Mouse (Mus musculus): ENCODE measurements around the gene Ntpcr.

Gene Ntpcr

DNA sequence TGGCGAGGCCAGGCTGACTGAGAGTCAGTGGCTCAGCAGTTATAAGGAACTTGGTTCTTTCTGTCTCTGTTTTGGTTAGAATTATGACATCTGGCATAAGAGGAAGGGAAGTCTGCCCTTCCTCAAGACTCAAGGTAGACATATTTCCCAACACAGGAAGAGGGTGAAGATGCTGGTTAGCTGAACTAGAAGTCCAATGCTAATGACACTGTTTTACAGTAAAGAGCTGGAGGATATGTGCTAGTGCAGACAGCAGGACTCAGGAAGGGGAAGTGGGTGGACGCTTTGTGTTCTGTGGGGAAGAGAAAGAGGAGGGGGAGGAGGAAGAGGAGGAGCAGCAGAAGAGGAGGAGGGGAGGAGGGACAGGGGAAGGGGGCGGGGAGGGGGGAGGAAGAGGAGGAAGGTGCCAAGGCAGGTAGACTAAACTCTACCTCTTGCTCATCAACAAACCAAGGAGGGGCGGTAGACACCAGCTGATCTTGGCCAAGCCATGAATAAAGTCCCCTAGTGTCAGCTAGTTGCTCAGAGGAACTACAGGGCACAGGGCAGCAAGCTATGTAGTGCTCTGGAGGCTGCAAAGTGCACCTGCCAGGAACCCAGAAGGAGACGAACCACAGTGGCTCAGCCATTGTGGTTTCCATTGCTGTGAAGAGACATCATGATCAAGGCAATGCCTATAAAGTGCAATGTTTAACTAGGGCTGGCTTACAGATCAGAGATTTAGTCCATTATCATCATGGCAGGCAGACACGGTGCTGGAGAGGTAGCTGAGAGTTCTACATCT lies 4.5 kb upstream of the Ntpcr start:
- DNase-seq (ENCODE audit: low spot score) = no peak

DNA sequence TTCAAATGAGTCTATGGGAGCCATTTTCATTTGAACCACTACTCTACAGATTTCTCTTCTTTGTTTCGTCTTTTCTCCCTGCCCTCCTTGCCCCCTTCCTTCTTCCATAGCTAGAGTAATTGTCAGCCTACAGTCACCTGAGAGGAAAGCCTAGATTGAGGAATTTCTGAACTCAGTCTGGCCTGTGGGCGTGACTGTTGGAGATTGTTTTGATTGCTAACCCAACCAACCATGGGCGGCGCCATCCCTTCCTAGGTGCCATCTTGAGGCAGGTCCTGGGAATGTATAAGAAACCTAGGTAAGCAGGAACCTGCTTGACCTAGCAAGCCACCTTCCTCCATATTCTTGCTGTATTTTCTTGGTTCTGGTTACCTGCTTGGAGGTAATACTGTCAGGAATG lies 3.6 kb upstream of the Ntpcr start:
- DNase-seq (ENCODE audit: low spot score) = no peak

DNA sequence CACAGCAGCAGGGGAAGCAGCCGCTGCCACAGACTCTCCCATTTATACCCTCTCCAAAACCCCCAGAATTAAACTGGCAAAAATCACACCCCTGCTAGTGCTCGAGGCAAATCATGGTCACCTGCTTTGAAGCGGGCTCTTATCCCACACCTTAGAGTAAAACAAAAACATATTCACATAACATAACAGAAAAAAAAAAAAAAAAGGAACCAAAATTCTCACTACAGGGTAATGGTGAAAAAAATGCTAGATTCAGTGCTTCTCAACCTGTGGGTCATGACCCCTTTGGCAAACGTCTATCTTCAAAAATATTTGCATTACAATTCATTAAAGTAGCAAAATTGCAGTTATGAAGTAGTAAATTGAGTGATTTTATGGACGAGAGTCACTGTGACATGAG lies 2.8 kb upstream of the Ntpcr start:
- DNase-seq (ENCODE audit: low spot score) = no peak

DNA sequence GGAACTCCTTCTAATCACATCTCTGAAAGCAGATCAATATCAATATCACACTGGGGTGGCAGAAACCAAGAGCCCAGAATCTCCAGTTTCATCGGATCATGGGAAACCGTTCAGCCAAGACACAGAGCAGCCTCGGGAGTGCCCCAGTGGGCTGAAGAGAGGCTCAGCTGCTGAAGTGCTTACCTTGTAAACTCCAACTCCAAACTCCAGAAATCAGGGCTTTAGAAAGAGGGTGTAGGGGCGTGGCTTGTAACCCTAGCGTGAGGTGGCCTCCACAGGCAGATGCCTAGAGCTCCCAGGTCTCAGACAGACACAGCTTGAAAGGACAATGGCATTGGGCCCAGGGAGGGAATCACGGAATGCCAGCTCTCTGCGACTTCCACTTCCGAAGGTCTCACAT lies 2.0 kb upstream of the Ntpcr start:
- DNase-seq (ENCODE audit: low spot score) = no peak

DNA sequence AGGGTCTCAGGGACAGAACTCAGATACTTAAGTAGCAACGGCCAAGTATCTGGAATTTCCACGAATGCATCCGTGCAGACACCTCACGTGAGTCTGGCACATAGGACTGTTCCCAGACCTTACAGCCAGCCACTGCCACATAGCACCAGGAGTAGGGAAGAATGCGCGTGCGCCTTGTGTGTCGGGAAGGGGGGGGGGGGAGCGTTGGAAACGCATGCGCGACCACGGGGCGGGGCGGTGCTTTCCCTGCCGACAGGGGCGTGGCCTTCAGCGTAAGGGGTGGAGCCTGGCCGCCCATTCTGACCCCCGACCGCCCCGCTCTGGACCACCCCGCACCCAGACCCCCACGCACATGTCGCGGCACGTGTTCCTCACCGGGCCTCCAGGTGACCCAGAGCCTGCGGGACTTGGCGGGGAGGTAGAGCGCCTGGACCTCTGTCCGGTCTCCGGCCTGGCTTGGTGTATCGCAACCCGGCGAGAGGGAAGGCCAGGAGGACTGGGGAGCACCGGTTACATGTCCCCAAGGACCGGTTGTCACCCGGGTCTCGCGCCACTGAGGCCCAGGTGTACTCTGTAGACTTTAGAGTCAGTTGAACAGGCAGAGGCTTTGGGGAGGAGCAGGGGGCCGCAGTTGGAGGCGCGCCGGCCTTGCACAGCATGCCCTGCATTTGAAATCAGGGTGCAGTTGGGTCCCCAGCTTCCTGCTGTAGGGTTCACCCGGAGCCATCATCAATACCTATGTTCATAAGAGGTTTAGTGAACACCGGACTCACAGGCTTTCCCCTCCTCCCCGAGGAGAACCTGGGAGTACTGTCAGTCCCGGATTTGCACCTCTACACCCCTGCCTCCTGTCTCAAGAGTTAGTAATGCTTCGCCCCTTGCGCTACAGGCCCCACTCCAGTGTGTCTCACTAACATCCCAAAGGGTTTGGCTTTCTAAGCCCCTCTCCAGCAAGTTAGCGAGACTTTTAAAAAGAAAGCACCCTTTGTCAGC lies 4.5 kb downstream of the Ntpcr start:
- DNase-seq (ENCODE audit: low spot score) = peak; percentile 53

DNA sequence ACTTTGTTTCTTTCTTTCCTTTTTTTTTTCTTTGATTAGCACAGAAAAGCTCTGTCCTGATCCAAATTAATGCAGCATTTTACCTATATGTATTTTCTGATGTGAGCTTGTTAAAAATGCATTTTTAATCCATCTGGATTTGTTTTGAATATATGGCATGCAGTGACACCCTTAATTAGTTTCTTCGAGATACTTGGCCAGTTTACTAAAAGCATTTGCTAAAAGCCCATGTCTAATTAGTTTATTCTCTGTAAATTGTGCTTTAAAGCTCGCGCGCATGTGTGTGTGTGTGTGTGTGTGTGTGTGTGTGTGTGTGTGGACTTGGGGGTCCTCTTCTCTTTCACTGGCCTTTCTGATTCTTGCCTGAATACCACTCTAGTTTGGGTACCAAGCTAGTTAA lies 9.2 kb downstream of the Ntpcr start:
- no peak for DNase-seq (ENCODE audit: low spot score)

DNA sequence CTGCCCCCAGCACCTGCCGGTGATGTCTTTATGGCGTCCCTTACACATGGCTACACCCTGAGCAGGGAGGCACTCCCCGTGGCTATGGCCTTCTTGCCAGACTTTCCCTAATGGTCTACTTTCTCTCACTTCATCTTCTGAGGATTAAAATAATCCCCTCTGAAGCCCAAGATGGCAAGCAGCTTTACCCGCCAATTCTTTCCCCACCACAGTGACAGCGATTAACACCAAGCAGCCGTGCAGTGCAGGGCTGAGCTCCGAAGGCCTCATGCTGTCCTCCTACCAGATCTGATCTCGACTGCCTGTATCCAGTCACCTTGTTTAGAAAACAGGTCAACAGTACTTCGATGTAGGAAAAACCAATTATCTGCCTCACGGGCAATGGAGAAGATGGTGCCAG lies 10.9 kb downstream of the Ntpcr start:
- DNase-seq (ENCODE audit: low spot score) = no peak

DNA sequence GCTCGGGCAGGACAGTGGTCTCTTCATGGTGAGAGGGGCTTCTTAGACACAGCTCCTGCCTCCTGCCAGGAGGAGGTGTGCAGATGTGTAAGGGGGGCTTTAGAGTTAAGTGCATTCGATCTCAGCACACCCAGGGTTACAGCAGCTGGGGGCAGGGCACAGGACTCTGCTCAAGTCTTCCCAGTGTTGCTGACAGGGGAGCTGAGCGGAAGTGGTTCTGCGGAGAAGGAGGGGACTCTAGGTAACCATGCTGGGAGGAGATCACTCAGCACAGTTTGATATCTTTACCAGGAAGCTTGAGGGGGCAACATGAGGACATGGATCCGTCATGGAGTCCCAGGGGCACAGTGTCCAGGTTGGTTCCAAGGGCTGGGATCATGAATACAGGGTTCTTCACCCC lies 11.6 kb downstream of the Ntpcr start:
- no peak for DNase-seq (ENCODE audit: low spot score)

DNA sequence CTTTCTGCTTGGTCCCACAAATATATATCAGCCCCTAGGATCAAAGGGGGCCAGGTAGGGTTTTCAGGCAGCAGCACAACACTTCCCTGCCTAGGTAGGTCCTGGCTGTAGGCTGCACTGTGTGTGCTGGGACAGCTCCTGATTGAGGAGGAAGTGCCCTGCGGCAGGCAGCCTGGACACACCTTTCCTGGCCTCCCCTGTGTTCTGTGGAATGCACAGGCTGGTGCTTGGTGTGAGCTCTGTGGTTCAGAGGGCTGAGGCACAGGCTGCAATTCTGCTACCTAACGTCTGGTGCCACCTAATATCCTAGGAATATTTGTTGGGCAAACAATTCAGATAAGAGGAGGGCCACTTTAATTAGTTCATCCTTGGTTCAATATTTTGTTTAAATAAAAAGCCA lies 12.1 kb downstream of the Ntpcr start:
- no peak for DNase-seq (ENCODE audit: low spot score)

DNA sequence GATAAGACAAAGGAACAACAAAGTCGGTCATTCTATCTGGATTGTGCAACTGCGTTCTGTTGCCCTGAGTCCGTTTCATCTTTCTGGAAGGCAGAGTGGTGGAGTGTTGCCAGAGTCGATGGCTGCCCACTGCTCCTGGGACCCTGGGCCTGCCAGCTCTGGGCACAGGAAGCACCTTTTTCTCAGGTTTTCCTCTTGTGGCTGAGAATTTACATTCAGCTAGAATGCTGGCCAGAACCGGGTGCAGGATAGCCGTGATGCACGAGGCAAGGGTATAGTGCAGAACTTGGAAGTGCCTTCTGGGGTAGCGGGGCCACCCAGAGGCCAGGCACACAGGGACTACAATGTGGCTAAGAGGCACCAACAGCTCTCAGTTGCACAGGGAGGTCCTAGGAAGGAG lies 12.6 kb downstream of the Ntpcr start:
- no peak for DNase-seq (ENCODE audit: low spot score)

DNA sequence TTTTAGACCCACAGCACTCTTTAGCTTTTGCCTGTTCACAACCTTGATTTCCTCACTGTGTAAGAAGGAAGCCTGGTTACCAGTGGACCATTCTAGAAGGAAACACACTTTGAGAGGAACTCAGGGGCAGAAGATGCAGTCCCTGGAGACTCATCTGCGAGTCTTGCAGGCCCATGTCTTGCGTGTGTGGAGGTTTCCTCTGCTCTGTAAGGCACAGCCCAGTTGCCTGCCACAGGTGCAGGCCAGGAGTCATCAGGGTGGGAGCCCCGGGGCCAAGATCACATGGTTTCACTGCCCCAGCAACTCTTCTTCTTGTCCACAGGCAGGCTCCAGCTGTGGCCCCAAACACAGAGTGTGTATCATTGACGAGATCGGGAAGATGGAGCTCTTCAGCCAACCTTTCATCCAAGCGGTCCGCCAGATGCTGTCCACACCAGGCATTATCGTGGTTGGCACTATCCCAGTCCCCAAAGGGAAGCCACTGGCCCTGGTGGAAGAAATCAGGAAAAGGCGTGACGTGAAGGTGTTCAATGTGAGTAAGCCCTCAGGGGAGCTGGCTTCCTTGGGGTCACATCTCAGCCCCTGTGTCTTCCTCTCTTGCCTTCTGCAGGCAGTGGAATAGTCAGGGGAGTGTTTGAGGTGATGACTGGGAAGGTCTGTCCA lies 15.3 kb downstream of the Ntpcr start:
- no peak for DNase-seq (ENCODE audit: low spot score)

DNA sequence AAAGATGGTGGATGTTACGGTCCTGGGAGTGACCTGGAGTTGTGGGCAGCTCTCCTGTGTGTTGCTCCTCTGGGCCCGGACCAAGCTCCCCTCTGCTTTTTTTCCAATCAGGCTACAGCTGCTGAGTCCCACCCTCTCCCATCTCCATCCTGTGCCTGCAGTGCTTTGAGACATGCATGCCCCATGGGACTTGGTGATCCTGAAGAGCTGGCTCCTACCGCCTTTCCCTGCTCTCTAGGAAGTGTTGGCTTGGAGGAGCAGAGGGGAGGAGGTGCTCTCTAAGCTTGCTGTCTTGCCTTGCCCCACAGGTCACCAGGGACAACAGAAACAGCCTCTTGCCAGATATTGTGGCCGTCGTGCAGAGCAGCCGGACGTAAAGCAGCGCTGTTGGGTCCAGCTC lies 17.6 kb downstream of the Ntpcr start:
- DNase-seq (ENCODE audit: low spot score) = no peak

DNA sequence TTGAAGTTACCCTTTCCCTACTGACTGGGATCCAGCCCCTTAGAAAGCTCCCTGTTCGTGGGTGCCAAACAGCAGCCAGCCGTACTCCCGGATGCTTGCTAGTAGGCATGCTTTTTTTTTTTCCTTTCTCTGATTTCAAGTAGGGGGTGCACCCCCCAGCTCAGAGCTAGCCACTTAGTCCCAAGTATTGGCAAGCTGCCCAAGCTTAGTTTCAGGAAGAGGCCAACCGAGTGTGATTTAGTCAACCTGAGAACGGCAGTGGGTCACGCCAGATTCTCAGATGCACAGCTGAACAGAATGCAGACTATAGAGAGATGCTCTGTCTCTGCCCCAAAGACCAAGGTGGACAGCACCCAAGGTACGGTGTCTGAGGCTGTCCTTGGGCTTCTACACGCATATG lies 21.1 kb downstream of the Ntpcr start:
- no peak for DNase-seq (ENCODE audit: low spot score)

DNA sequence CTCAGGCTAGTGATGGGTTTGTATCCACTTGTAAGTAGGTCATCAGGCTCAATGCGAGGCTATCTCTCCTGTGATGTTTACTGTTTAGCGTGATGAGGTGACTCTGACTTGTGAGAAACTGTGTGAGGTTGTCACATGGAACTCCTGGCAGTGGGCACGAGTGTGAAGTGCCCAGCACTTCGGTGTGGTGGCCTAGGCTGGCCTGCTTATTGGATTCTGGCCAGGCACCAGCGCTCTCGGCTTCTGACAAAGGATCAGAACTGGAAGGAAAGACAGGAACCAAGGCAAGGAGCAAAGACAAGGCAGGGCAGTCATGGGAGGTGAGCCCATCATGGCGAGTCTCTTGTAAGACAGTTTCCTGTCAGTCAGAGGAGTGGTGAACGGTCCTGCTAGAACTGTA lies 26.1 kb downstream of the Ntpcr start:
- DNase-seq (ENCODE audit: low spot score) = no peak

DNA sequence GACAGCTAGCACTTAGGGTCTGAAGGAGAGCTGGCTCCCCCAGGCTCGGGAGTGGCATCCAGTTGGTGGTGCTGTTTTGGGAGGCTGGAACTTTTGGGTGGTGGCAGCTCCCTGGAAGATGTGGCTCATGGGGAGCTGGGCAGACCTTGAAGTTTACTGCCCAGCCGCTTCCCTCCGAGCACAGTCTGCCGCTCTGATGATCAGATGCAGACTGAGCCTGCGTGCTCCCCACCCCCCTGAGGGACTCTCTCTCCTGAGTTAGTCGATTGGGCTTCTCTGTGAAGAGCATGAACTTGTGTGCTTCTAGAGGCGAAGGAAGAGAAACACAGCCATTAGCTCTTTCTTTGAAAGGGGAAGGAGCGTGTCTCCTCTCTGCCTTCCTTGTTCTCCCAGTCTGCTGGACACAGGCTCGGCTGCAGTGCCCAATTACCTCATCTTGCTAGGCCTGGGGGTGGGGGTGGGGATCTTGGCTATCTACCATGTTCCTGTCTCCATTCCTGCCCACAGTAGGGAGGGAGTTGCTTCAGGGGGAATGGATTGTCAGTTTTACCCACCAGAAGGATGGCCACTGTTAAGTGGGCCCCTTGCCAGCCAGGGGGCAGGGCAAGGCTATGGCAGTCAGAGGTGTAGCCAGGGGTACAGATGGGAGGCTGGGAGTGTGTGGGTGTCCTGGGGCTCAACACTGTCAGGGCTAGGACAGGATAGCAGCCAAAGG lies 26.8 kb downstream of the Ntpcr start:
- no peak for DNase-seq (ENCODE audit: low spot score)

DNA sequence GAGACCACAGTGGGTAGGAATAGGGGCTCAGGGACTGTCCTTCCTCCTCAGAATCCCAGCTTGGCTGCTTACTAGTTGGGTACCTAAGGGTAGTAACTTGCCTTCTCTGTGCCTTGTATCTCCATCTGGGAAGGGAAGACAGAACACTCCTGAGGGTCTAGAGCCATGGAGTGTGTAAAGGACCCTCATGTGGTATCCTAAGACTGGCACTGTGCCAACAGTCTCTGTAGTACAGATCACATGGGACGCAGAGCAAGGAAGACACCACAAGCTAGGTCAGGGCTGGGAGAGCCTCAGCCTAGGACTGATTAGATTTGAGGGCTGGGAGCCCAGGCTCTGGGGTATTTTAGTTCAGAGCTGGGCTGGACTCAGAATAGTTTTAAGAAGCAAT lies 27.3 kb downstream of the Ntpcr start:
- DNase-seq (ENCODE audit: low spot score) = no peak

DNA sequence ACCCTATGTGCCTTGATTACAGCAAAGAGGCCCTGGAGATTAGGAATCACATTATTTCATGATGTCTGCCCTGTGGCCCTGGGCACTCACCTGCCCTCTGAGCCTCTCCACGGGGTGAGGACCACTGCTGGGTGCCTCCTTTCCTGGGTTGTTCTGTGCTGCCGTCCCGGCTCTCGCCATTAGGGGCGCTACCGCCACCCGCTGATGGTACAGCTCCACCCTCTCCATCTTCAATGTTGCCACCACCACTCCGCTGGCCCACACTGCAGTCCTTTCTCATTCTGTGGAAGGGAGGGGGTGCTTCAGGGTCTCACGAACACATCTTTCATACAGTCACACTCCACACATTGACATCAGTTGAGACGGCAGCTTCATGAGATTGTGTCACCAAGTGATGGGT lies 29.3 kb downstream of the Ntpcr start:
- DNase-seq (ENCODE audit: low spot score) = peak; percentile 12

DNA sequence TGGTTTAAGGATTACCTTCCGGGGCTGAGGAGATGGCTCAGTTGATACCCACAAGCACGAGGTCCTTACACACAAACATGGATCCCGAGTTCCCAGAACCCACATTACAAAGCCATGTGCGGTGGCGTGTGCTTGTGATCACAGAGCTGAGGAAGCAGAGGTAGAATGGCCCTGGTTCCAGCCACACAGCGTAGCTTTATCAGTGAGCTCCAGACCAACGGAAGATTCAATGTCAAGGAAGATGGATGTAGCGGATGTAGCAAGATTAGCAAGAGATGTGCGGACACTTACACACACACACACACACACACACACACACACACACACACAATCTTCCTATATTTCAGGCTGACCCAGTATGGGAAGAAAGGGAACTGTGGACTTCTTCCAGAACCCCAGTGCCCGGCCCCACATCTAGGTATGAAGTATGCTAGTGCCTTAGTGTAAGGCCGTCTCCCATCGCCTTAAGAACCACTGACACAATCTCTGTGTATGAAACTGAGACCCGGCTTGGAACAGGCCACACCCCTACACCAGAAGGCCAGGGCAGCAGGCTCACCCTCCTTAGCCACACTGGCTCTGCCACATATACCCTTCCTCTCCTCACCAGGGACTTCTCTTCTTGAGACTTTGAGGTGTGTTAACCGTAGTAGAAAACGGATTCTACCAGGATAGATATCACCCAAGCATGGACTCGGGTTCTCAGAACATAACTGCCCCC lies 33.5 kb downstream of the Ntpcr start:
- no peak for DNase-seq (ENCODE audit: low spot score)

DNA sequence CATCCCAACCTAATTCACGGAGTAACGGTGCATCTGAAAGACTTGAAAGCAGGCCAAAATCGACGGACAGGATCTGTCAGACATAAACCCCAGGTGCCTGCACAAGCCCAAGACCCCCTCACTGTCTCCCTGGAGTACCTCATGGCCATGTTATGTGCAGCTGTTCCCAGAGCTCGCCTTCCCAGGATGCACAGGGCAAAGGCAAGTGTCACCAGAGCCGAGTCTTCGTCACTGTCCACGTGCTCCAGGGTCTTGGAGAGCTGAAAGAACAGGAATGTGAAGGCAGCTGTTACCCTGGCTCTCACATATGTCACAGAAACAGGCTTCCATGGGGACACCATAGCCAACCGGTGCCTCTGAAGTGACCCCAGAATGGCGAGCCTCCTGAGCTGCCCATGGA lies 38.3 kb downstream of the Ntpcr start:
- DNase-seq (ENCODE audit: low spot score) = no peak

DNA sequence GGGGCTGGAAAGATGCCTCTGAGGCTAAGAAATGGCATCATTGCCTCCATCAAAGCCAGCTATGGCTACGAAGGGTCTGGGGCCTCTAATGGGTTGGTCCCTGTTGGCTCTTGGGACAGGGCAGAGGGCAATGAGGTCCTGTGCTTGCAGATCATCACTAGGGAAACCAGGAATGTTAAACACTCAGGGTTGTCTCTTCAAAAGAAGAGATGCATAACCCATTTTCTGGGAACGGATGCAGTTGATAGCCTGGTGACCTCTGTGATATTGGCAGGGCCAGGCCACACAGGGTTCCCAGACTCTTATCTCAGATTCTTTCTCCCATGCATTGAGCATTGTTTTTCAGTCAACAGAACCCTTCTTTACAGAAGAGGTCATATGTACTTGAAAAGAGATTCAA lies 42.5 kb downstream of the Ntpcr start:
- DNase-seq (ENCODE audit: low spot score) = no peak

DNA sequence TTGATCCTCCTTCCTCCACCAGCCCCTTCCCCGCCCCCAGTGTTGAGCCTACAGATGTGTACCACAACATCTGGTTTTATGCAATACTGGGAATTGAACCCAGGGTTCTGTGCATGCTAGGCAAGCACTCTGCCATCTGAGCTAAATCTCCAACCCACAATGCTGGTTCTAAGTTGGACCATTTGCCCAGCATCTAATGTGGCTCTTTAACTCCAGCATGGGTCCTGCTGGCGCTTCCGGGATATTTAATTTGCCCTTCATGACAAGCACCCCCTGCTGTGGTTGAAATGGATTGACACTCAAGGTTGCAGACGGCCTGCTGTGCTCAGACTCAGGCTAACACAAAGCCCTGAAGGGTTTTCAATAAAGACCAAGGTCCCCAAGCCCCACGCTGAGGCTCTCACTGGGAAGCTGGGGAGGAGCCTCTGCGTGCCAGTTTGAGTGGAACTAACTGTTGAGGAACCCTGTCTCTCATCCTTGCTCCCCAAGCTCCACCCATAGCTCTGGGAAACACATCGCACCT lies 43.6 kb downstream of the Ntpcr start:
- DNase-seq (ENCODE audit: low spot score) = no peak

Measured in spleen, adult 12 weeks (tissue).